Mouse (Mus musculus) right cerebral cortex, adult 2 months (tissue): ENCODE data around the gene Synm.
A peak's percentile ranks its signal among the peaks of the same experiment; 100 is the strongest.

Source experiments
- DNase-seq, 2 experiments: peaks; one replicate each; pipeline ENCODE4 v3.0.0; 2021 to 2022; ENCODE audit warnings: low spot score in 2 of 2

Gene Synm

GRCm38 (mm10) chr7:67749441-67750239, 9.9 kb downstream of the Synm start:
- DNase-seq: no peak

- DNase-seq: no peak
Observed at GRCm38 (mm10) chr7:67747731-67748305, 11.7 kb downstream of the Synm start.

GRCm38 (mm10) chr7:67741706-67742105, 17.8 kb downstream of the Synm start:
- no peak for DNase-seq

- no peak for DNase-seq
Observed at GRCm38 (mm10) chr7:67740796-67741195, 18.7 kb downstream of the Synm start.

- no peak for DNase-seq
Observed at GRCm38 (mm10) chr7:67740382-67740781, 19.2 kb downstream of the Synm start.

GRCm38 (mm10) chr7:67732276-67732675, 27.3 kb downstream of the Synm start:
- no peak for DNase-seq

- no peak for DNase-seq
Observed at GRCm38 (mm10) chr7:67730431-67731110, 29.0 kb downstream of the Synm start.

- no peak for DNase-seq
Observed at GRCm38 (mm10) chr7:67728809-67729208, 30.7 kb downstream of the Synm start.

- DNase-seq: no peak
Observed at GRCm38 (mm10) chr7:67728203-67728602, 31.3 kb downstream of the Synm start.

GRCm38 (mm10) chr7:67725016-67725415, 34.5 kb downstream of the Synm start:
- no peak for DNase-seq

- DNase-seq: no peak
Observed at GRCm38 (mm10) chr7:67724536-67724935, 35.0 kb downstream of the Synm start.

- no peak for DNase-seq
Observed at GRCm38 (mm10) chr7:67722163-67722562, 37.4 kb downstream of the Synm start.

- no peak for DNase-seq
Observed at GRCm38 (mm10) chr7:67718804-67719203, 40.7 kb downstream of the Synm start.

GRCm38 (mm10) chr7:67717520-67717919, 42.0 kb downstream of the Synm start:
- DNase-seq: no peak

GRCm38 (mm10) chr7:67716925-67717324, 42.6 kb downstream of the Synm start:
- peak; percentile 38 to 47 for DNase-seq

- no peak for DNase-seq
Observed at GRCm38 (mm10) chr7:67716213-67716878, 43.2 kb downstream of the Synm start.

- DNase-seq: no peak
Observed at GRCm38 (mm10) chr7:67715176-67715575, 44.4 kb downstream of the Synm start.

- peak; percentile 14 to 38 for DNase-seq
Observed at GRCm38 (mm10) chr7:67713820-67714510, 45.6 kb downstream of the Synm start.

GRCm38 (mm10) chr7:67710216-67710615, 49.3 kb downstream of the Synm start:
- no peak for DNase-seq

GRCm38 (mm10) chr7:67708160-67708559, 51.4 kb downstream of the Synm start:
- DNase-seq: no peak

GRCm38 (mm10) chr7:67701252-67701914, 58.2 kb downstream of the Synm start:
- no peak for DNase-seq
